Mouse (Mus musculus): ENCODE results near the gene Palld. TPM values are rescaled to one million over a fixed set of nuclear protein-coding genes. Genes with fewer than 3 reads are reported as not detected.

Gene Palld
- polyA plus RNA-seq, 1 experiment: 47.5 TPM

- no peaks in the 10 kb centered on the region for H3K27me3 ChIP-seq (replicated peaks; ENCODE audit: control insufficient read depth, insufficient read depth, low read length)
- no peak overlapping the region for H3K27ac ChIP-seq (ENCODE audit: insufficient read depth, low read depth, low read length)
- DNase-seq: no peak
- WGBS: 89% methylated on average over 1 of the region's 1 CpGs
- no peak for TF ChIP-seq POLR2A (IDR thresholded peaks at IDR 0.05; ENCODE audit: low read depth, low read length)
- TF ChIP-seq CTCF (conservative IDR thresholded peaks at IDR 0.05; ENCODE audit: insufficient read depth, insufficient read length, low read depth, low read length): no peak
- no peaks in the 10 kb centered on the region for H3K4me1 ChIP-seq (ENCODE audit: control insufficient read depth, insufficient read depth, low read length)
- H3K4me3 ChIP-seq (ENCODE audit: insufficient read depth, low read depth, low read length): no peak overlapping the region
- no peaks in the 10 kb centered on the region for H3K36me3 ChIP-seq (ENCODE audit: control insufficient read depth, insufficient read depth, low read length)
These were observed 35.6 kb downstream of the Palld start for GRCm38 (mm10) chr8:61866920-61867319.

DNA sequence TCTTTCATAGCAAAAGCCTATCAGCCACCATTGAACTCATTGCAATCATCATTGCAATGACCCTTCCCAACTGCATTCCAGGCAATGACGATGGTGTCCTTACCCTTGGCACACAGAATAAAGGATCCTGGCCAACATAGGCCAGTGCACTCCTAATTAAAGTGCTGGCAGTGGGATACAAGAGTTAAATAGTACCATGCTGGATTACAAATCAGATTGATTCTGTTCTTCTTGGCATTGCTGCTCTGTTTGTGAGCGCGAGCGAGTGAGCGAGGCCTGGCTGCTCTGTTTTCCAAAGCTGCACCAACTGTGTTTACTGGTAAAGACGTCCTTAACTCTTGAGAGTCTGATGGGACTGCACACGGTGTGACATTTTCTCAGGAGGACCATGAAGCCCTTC, 37.1 kb downstream of the Palld start:
- whole genome bisulfite sequencing: 81% methylated on average over 7 of the region's 7 CpGs
- no peak overlapping the region for H3K4me3 ChIP-seq (ENCODE audit: insufficient read depth, low read depth, low read length)
- no peaks in the 10 kb centered on the region for H3K27me3 ChIP-seq (replicated peaks; ENCODE audit: control insufficient read depth, insufficient read depth, low read length)
- no peaks in the 10 kb centered on the region for H3K4me1 ChIP-seq (ENCODE audit: control insufficient read depth, insufficient read depth, low read length)
- peak; percentile 9 for DNase-seq
- no peak overlapping the region for H3K27ac ChIP-seq (ENCODE audit: insufficient read depth, low read depth, low read length)
- H3K36me3 ChIP-seq (ENCODE audit: control insufficient read depth, insufficient read depth, low read length): no peaks in the 10 kb centered on the region
- TF ChIP-seq POLR2A (IDR thresholded peaks at IDR 0.05; ENCODE audit: low read depth, low read length) (no peak), CTCF (conservative IDR thresholded peaks at IDR 0.05; ENCODE audit: insufficient read depth, insufficient read length, low read depth, low read length) (no peak)

GRCm38 (mm10) chr8:61851270-61851669, 51.2 kb downstream of the Palld start:
- no peak overlapping the region for H3K27ac ChIP-seq (ENCODE audit: insufficient read depth, low read depth, low read length)
- H3K27me3 ChIP-seq (replicated peaks; ENCODE audit: control insufficient read depth, insufficient read depth, low read length): no peaks in the 10 kb centered on the region
- no peaks in the 10 kb centered on the region for H3K4me1 ChIP-seq (ENCODE audit: control insufficient read depth, insufficient read depth, low read length)
- WGBS: 86% methylated on average over 4 of the region's 4 CpGs
- TF ChIP-seq POLR2A (IDR thresholded peaks at IDR 0.05; ENCODE audit: low read depth, low read length) (no peak), CTCF (conservative IDR thresholded peaks at IDR 0.05; ENCODE audit: insufficient read depth, insufficient read length, low read depth, low read length) (no peak)
- H3K36me3 ChIP-seq (ENCODE audit: control insufficient read depth, insufficient read depth, low read length): no peaks in the 10 kb centered on the region
- no peak overlapping the region for H3K4me3 ChIP-seq (ENCODE audit: insufficient read depth, low read depth, low read length)
- DNase-seq: no peak

GRCm38 (mm10) chr8:61848581-61849162, 53.8 kb downstream of the Palld start:
- H3K4me1 ChIP-seq (ENCODE audit: control insufficient read depth, insufficient read depth, low read length): no peaks in the 10 kb centered on the region
- no peaks in the 10 kb centered on the region for H3K36me3 ChIP-seq (ENCODE audit: control insufficient read depth, insufficient read depth, low read length)
- H3K4me3 ChIP-seq (ENCODE audit: insufficient read depth, low read depth, low read length): no peak overlapping the region
- 54% methylated on average over 7 of the region's 7 CpGs for WGBS
- DNase-seq: peak; percentile 21
- H3K27me3 ChIP-seq (replicated peaks; ENCODE audit: control insufficient read depth, insufficient read depth, low read length): no peaks in the 10 kb centered on the region
- H3K27ac ChIP-seq (ENCODE audit: insufficient read depth, low read depth, low read length): no peak overlapping the region
- no peak for TF ChIP-seq CTCF (conservative IDR thresholded peaks at IDR 0.05; ENCODE audit: insufficient read depth, insufficient read length, low read depth, low read length)
- TF ChIP-seq POLR2A (IDR thresholded peaks at IDR 0.05; ENCODE audit: low read depth, low read length): no peak

DNA sequence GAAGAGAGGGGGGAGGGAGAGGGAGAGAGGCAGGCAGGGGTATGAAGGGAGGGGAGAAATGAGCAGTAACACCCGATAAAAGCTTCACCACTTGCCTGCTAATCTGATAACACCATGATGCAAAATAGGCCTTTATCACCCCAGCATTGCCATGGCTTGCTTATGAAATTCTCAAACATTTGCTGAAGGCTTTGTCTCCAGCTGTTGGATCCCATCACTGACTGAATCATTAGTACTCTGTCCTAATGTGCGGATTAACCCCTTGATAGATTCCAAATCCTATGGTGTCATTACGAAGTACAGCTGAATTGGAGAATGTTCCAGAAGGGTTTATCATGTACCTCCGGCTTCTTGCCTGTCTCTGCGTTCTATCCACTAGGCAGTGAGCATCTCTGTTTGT, 55.0 kb downstream of the Palld start:
- Histone ChIP-seq H3K27me3 (replicated peaks; ENCODE audit: control insufficient read depth, insufficient read depth, low read length) (no peaks in the 10 kb centered on the region), H3K27ac (ENCODE audit: insufficient read depth, low read depth, low read length) (no peak overlapping the region), H3K36me3 (ENCODE audit: control insufficient read depth, insufficient read depth, low read length) (no peaks in the 10 kb centered on the region), H3K4me1 (ENCODE audit: control insufficient read depth, insufficient read depth, low read length) (no peaks in the 10 kb centered on the region), H3K4me3 (ENCODE audit: insufficient read depth, low read depth, low read length) (no peak overlapping the region)
- TF ChIP-seq CTCF (conservative IDR thresholded peaks at IDR 0.05; ENCODE audit: insufficient read depth, insufficient read length, low read depth, low read length) (no peak), POLR2A (IDR thresholded peaks at IDR 0.05; ENCODE audit: low read depth, low read length) (no peak)
- DNase-seq: no peak
- WGBS: 89% methylated on average over 5 of the region's 5 CpGs

DNA sequence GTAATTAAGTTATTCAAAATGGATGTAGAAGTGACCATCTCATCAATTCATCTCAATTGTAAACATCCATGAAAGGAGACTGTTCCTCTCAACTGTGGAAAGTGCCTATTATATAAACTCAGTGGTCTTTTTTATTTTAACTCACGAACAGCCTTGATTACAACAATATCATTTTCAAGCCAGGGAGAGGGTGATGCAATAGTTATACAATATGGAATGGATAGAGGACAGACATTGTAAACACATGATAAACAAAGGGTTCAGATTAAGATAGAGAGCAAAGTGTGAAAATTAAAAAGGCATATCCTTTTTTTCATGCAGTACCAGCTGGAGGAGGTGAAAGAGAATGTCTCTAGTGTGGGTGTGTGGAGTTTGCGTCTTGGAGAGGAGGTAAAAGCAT, 57.5 kb downstream of the Palld start:
- Histone ChIP-seq H3K4me1 (ENCODE audit: control insufficient read depth, insufficient read depth, low read length) (no peaks in the 10 kb centered on the region), H3K27me3 (replicated peaks; ENCODE audit: control insufficient read depth, insufficient read depth, low read length) (no peaks in the 10 kb centered on the region), H3K4me3 (ENCODE audit: insufficient read depth, low read depth, low read length) (no peak overlapping the region), H3K27ac (ENCODE audit: insufficient read depth, low read depth, low read length) (no peak overlapping the region), H3K36me3 (ENCODE audit: control insufficient read depth, insufficient read depth, low read length) (no peaks in the 10 kb centered on the region)
- WGBS: 94% methylated on average over 2 of the region's 2 CpGs
- DNase-seq: no peak
- TF ChIP-seq POLR2A (IDR thresholded peaks at IDR 0.05; ENCODE audit: low read depth, low read length) (no peak), CTCF (conservative IDR thresholded peaks at IDR 0.05; ENCODE audit: insufficient read depth, insufficient read length, low read depth, low read length) (no peak)

- no peak overlapping the region for H3K4me3 ChIP-seq (ENCODE audit: insufficient read depth, low read depth, low read length)
- no peaks in the 10 kb centered on the region for H3K4me1 ChIP-seq (ENCODE audit: control insufficient read depth, insufficient read depth, low read length)
- WGBS: 58% methylated on average over 4 of the region's 4 CpGs
- no peaks in the 10 kb centered on the region for H3K27me3 ChIP-seq (replicated peaks; ENCODE audit: control insufficient read depth, insufficient read depth, low read length)
- DNase-seq: no peak
- no peaks in the 10 kb centered on the region for H3K36me3 ChIP-seq (ENCODE audit: control insufficient read depth, insufficient read depth, low read length)
- H3K27ac ChIP-seq (ENCODE audit: insufficient read depth, low read depth, low read length): no peak overlapping the region
- no peak for TF ChIP-seq POLR2A (IDR thresholded peaks at IDR 0.05; ENCODE audit: low read depth, low read length)
- no peak for TF ChIP-seq CTCF (conservative IDR thresholded peaks at IDR 0.05; ENCODE audit: insufficient read depth, insufficient read length, low read depth, low read length)
These were observed 57.9 kb downstream of the Palld start for GRCm38 (mm10) chr8:61844575-61844974.

Data from kidney, adult 2 months (tissue).